Mouse (Mus musculus): ENCODE data around the gene Phf21a. TPM values are rescaled to one million over a fixed set of nuclear protein-coding genes. Genes with fewer than 3 reads are reported as not detected.

Gene Phf21a
- polyA plus RNA-seq (2014; fragmentation: Nextera tagmentation; extraction: Ambion mirVana): 35.8 and 42.6 TPM in 2 replicates

DNA sequence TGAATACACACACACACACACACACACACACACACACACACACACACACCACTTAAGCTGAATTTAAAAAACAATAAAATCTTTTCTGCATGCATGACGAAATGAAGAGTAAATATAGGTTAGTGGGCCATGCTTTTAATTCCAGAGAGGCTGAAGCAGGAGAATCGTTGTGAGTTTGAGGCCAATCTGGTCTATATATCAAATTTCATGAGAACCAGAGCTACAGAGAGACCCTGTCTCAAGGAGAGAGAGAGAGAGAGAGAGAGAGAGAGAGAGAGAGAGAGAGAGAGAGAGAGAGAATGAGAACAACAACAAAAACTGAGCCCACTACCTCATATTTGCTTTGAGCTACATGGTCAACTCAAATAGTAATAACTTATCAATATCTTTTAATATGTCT lies at the start of gene Phf21a:
Gene Phf21a, plus strand, starts transcription at position 301 of the 400 bp plus-strand sequence.
- Histone ChIP-seq H3K4me2 (replicated peaks; ENCODE audit: low read depth, low read length) (no peak within 1 kb of the TSS), H3K4me3 (ENCODE audit: low read depth, low read length) (no peak within 1 kb of the TSS)

DNA sequence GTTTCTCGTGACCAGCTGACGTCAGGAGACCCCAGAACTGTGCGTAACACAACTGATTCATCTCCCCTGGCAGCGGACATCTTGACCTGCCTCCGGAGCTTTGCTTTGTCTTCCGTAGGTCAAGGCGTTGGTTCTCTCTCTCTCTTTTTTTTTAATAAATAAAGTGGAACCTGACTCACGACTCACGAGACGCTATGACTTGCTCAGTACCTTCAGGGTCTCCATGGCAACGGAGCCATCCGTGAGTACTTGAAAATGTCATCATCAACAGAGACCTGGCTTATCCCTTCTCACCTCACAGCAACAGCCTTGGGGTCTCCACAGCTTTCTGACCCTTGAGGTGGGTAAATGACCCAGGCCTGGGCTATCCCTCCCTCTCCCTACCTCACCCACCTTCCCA lies 49.6 kb upstream of the Phf21a start:
- Histone ChIP-seq H3K27ac (ENCODE audit: low read length) (no peak overlapping the region), H3K4me3 (ENCODE audit: low read depth, low read length) (no peak overlapping the region), H3K9ac (replicated peaks; ENCODE audit: low read depth, low read length) (no peak overlapping the region), H3K27me3 (ENCODE audit: control insufficient read depth, insufficient read depth, low read length) (no peaks in the 10 kb centered on the region), H3K4me1 (ENCODE audit: control insufficient read depth, insufficient read depth, low read length) (no peaks in the 10 kb centered on the region; the same call in 1 of the 2 replicates), H3K4me2 (replicated peaks; ENCODE audit: low read depth, low read length) (no peak overlapping the region), H3K9me3 (ENCODE audit: control insufficient read depth, low read depth, low read length) (no peaks in the 10 kb centered on the region), H3K36me3 (ENCODE audit: control insufficient read depth, insufficient read depth, low read length) (no peaks in the 10 kb centered on the region)
- no peak for ATAC-seq (ENCODE audit: insufficient number of reproducible peaks, insufficient read depth, low FRiP score, low read depth)
- WGBS: 82% methylated on average over 12 of the region's 12 CpGs

More for the DNA sequence above, at the start of gene Phf21a:
- H3K27ac ChIP-seq (ENCODE audit: low read length): no peak within 1 kb of the TSS
- H3K27me3 ChIP-seq (ENCODE audit: control insufficient read depth, insufficient read depth, low read length): no peaks in the 10 kb centered on the region
- 78% methylated on average over 2 of the region's 2 CpGs for WGBS
- no peak for ATAC-seq (ENCODE audit: insufficient number of reproducible peaks, insufficient read depth, low FRiP score, low read depth)
- no peaks in the 10 kb centered on the region for H3K9me3 ChIP-seq (ENCODE audit: control insufficient read depth, low read depth, low read length)
- no peaks in the 10 kb centered on the region for H3K36me3 ChIP-seq (ENCODE audit: control insufficient read depth, insufficient read depth, low read length)
- H3K9ac ChIP-seq (replicated peaks; ENCODE audit: low read depth, low read length): no peak within 1 kb of the TSS
- H3K4me1 ChIP-seq (ENCODE audit: control insufficient read depth, insufficient read depth, low read length): no peaks in the 10 kb centered on the region

DNA sequence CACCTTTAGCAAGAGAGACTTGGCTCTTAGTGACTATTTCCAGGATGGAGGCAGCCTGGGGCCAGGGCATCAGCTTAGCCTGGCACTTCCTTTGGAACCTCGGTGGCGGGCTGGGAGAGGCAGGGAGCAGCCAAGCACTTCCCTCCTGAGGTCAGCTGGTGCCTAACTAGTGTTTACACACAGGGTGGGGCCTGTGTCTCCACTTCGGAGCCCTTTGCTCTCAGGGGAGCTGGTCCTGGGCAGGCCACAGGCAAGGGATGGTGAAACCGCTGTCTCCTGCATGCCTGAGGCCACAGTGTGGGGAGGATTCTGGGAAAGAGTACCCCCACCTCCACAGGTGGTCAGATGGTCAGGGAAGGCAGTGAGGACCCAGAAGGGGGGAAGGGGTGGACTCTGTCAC lies 45.3 kb upstream of the Phf21a start:
- no peaks in the 10 kb centered on the region for H3K27me3 ChIP-seq (ENCODE audit: control insufficient read depth, insufficient read depth, low read length)
- H3K4me1 ChIP-seq (ENCODE audit: control insufficient read depth, insufficient read depth, low read length): no peaks in the 10 kb centered on the region
- H3K9me3 ChIP-seq (ENCODE audit: control insufficient read depth, low read depth, low read length): no peaks in the 10 kb centered on the region
- WGBS: 18% methylated on average over 4 of the region's 4 CpGs
- no peak overlapping the region for H3K9ac ChIP-seq (replicated peaks; ENCODE audit: low read depth, low read length)
- H3K36me3 ChIP-seq (ENCODE audit: control insufficient read depth, insufficient read depth, low read length): no peaks in the 10 kb centered on the region
- 0 out of 2 replicates have a peak, but pooled peaks have one; percentile 53 for ATAC-seq (ENCODE audit: insufficient number of reproducible peaks, insufficient read depth, low FRiP score, low read depth)
- no peak overlapping the region for H3K4me3 ChIP-seq (ENCODE audit: low read depth, low read length)
- H3K27ac ChIP-seq (ENCODE audit: low read length): no peak overlapping the region
- H3K4me2 ChIP-seq (replicated peaks; ENCODE audit: low read depth, low read length): no peak overlapping the region

DNA sequence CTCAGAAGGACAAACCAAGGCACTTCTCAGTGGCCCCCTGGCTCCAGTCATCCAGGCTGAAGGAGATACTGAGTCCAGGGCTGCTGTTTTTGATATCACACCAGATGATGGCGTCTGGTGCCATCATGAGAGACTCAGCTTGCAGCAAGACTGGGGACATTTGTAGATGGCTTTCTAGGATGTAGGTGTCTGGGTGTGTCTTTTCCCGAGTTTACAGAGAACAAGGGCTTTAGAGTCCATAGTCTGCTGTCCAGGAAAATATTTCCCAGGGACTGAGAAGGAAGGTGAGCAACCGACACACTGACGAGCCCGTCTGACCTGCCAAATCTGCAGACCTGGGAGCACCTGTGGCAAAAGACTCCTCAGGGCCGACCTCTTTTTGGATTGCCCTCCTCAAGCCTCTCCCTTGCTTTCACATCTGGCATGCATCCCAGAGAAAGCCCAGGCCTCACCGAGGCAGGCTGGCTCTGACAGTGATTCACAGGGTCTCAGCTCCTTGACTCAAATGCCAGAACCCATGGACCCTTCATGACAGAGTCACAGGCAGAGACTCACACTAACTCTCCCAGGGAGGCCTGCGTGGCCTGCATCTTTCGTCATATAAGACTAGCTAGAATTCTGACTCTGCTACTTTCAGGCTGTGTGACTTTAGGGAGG lies 44.8 kb upstream of the Phf21a start:
- Histone ChIP-seq H3K4me2 (replicated peaks; ENCODE audit: low read depth, low read length) (no peak overlapping the region), H3K4me3 (ENCODE audit: low read depth, low read length) (no peak overlapping the region), H3K4me1 (ENCODE audit: control insufficient read depth, insufficient read depth, low read length) (no peaks in the 10 kb centered on the region), H3K27me3 (ENCODE audit: control insufficient read depth, insufficient read depth, low read length) (no peaks in the 10 kb centered on the region), H3K36me3 (ENCODE audit: control insufficient read depth, insufficient read depth, low read length) (no peaks in the 10 kb centered on the region), H3K9me3 (ENCODE audit: control insufficient read depth, low read depth, low read length) (no peaks in the 10 kb centered on the region), H3K27ac (ENCODE audit: low read length) (no peak overlapping the region), H3K9ac (replicated peaks; ENCODE audit: low read depth, low read length) (no peak overlapping the region)
- 64% methylated on average over 9 of the region's 9 CpGs for WGBS
- ATAC-seq (ENCODE audit: insufficient number of reproducible peaks, insufficient read depth, low FRiP score, low read depth): no peak

DNA sequence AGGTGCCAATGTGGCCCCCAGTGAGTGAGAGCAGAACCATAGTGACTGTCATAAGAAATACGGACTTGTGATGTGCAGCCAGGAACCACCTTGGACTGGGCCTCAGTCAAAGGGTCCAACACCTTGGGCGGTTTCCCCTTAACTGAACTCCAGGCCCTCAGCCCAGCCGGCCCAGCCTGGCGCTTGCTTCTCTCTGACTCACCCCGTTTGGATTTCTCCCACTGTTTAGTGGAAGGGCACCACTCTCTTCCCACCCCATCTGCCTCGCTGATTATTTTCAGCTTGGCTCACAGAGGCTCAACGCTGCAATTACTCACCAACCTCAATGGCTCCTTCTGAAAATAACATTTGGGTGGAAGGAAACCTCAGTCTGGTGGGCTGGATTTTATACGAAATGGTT lies 40.7 kb upstream of the Phf21a start:
- ATAC-seq (ENCODE audit: insufficient number of reproducible peaks, insufficient read depth, low FRiP score, low read depth): no peak
- Histone ChIP-seq H3K27ac (ENCODE audit: low read length) (no peak overlapping the region), H3K9me3 (ENCODE audit: control insufficient read depth, low read depth, low read length) (no peaks in the 10 kb centered on the region), H3K36me3 (ENCODE audit: control insufficient read depth, insufficient read depth, low read length) (no peaks in the 10 kb centered on the region), H3K27me3 (ENCODE audit: control insufficient read depth, insufficient read depth, low read length) (no peaks in the 10 kb centered on the region), H3K4me2 (replicated peaks; ENCODE audit: low read depth, low read length) (no peak overlapping the region), H3K4me1 (ENCODE audit: control insufficient read depth, insufficient read depth, low read length) (0 out of 2 replicates have a peak, but pooled peaks cover 6% of the 10 kb centered on the region), H3K4me3 (ENCODE audit: low read depth, low read length) (no peak overlapping the region), H3K9ac (replicated peaks; ENCODE audit: low read depth, low read length) (no peak overlapping the region)
- WGBS: 75% methylated on average over 8 of the region's 8 CpGs

DNA sequence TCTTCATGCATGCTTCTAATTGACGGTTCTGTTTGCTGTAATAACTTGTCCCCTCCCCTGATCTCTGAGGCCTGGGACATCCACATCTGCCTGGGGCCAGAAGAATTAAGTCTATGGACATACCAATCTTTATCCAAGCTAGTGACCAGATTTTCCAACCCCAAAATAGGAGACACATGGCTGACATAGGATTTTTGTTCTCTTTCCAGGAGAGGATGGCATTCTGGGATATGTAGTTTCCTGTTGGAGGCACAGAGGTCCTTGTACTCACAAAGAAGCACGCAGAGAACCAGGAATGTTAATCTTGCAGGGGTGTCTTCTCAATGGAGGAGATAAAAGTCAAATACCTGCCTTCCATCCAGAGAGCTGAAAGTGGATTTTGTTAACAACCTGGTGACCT lies 40.2 kb upstream of the Phf21a start:
- Histone ChIP-seq H3K4me1 (ENCODE audit: control insufficient read depth, insufficient read depth, low read length) (0 out of 2 replicates have a peak, but pooled peaks cover 6% of the 10 kb centered on the region), H3K27ac (ENCODE audit: low read length) (no peak overlapping the region), H3K9ac (replicated peaks; ENCODE audit: low read depth, low read length) (no peak overlapping the region), H3K4me3 (ENCODE audit: low read depth, low read length) (no peak overlapping the region), H3K36me3 (ENCODE audit: control insufficient read depth, insufficient read depth, low read length) (no peaks in the 10 kb centered on the region), H3K9me3 (ENCODE audit: control insufficient read depth, low read depth, low read length) (no peaks in the 10 kb centered on the region), H3K27me3 (ENCODE audit: control insufficient read depth, insufficient read depth, low read length) (no peaks in the 10 kb centered on the region), H3K4me2 (replicated peaks; ENCODE audit: low read depth, low read length) (no peak overlapping the region)
- ATAC-seq (ENCODE audit: insufficient number of reproducible peaks, insufficient read depth, low FRiP score, low read depth): no peak
- WGBS: 51% methylated on average over 2 of the region's 2 CpGs

DNA sequence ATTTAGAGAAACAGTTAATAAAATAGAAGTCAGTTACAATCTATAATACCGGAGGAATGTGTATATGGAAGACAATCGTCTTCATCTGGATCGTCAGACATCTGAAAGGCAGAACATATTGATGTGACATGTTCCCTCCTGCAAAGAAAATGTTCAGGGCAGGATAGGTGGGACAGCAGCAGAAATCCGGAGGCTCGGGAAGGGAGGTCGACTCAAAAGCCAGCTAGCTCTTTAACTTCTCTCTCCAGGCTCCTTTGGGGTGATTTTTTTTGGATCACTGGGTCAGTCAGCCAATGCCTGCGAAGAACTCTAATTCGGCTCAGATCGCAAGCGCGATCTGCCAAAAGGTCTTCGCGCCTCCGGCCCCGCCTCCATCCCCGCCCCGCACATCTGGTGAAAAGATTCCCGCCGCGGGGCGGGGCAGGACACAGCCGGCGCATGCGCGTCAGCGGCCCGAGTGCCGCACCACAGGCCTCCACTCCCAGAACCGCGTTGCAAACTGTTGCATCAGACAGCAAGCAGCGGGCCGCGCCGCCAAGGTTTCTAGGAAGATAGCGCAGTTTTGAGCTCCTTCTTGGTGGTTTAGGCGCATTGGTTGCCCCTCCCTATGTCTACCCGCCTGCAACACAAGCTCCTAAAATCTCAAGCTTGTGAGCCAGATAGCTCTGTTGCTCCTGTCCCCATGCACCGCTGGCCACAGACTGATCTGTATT lies 37.7 kb upstream of the Phf21a start:
- Histone ChIP-seq H3K4me2 (replicated peaks; ENCODE audit: low read depth, low read length) (peak overlapping the region; percentile 52), H3K27ac (ENCODE audit: low read length) (peak overlapping the region; percentile 96), H3K9ac (replicated peaks; ENCODE audit: low read depth, low read length) (peak overlapping the region; percentile 26; the same call in 1 of the 2 replicates), H3K4me1 (ENCODE audit: control insufficient read depth, insufficient read depth, low read length) (peaks cover 17% of the 10 kb centered on the region; the same call in 1 of the 2 replicates), H3K36me3 (ENCODE audit: control insufficient read depth, insufficient read depth, low read length) (no peaks in the 10 kb centered on the region), H3K27me3 (ENCODE audit: control insufficient read depth, insufficient read depth, low read length) (peaks cover 3% of the 10 kb centered on the region; the same call in 1 of the 2 replicates), H3K9me3 (ENCODE audit: control insufficient read depth, low read depth, low read length) (no peaks in the 10 kb centered on the region), H3K4me3 (ENCODE audit: low read depth, low read length) (peak overlapping the region; percentile 13)
- 3% methylated on average over 38 of the region's 38 CpGs for WGBS
- ATAC-seq (ENCODE audit: insufficient number of reproducible peaks, insufficient read depth, low FRiP score, low read depth): peak; percentile 76

DNA sequence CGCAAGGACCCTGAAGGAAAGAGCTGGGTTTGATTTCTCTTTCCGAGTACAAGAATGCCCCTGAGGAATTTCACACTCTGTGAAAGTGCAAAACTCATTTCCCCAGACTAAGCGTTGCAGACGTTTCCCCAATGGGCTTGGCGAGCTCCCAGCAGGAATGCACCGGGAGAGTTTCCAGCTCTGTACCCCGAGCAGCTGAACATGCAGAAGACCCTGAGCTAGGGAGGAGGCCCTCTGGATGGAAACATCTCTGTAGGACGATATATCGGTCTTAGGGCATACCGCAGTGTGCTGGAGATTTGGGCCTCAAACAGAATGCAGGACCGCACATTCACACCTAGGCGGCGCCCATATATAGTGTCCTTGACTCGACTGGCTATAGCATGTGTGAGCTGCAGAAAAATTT lies 37.1 kb upstream of the Phf21a start:
- Histone ChIP-seq H3K27ac (ENCODE audit: low read length) (peak overlapping the region; percentile 96), H3K9me3 (ENCODE audit: control insufficient read depth, low read depth, low read length) (no peaks in the 10 kb centered on the region), H3K36me3 (ENCODE audit: control insufficient read depth, insufficient read depth, low read length) (no peaks in the 10 kb centered on the region), H3K4me2 (replicated peaks; ENCODE audit: low read depth, low read length) (peak overlapping the region; percentile 52), H3K4me1 (ENCODE audit: control insufficient read depth, insufficient read depth, low read length) (peaks cover 18% of the 10 kb centered on the region; the same call in 1 of the 2 replicates), H3K27me3 (ENCODE audit: control insufficient read depth, insufficient read depth, low read length) (peaks cover 7% of the 10 kb centered on the region; the same call in 1 of the 2 replicates), H3K9ac (replicated peaks; ENCODE audit: low read depth, low read length) (peak overlapping the region; percentile 26; the same call in 1 of the 2 replicates), H3K4me3 (ENCODE audit: low read depth, low read length) (peak overlapping the region; percentile 13)
- ATAC-seq (ENCODE audit: insufficient number of reproducible peaks, insufficient read depth, low FRiP score, low read depth): no peak
- 2% methylated on average over 14 of the region's 14 CpGs for whole genome bisulfite sequencing

Data from stomach, embryonic 14.5 days (tissue).